Mouse (Mus musculus) MEL (cell line): ENCODE measurements at regions not wholly inside any gene's neighbourhood (a gene's known extent, or its start where the extent isn't known, plus 50 kb on each side); places are given as distances from the start of the nearest gene placed in this dataset.

Experiments used
- DNase-seq: peaks from one replicate; pipeline ENCODE4 v3.0.0; 2011; ENCODE audit warnings: low read depth, low spot score
- H3K27ac ChIP-seq: 2 replicates; pipeline ENCODE4 v1.5.1; 2012; ENCODE audit warnings: low read depth, mild to moderate bottlenecking, control low read depth, low read length, moderate library complexity; ENCODE audit not compliant: control insufficient read depth
- H3K27me3 ChIP-seq, 2 experiments: fragments of 150-350 bp in 1 of 2; sonication (generic) in 1 of 2; 2 replicates each; pipeline ENCODE4 v1.6.1; 2012; ENCODE audit warnings: low read length in 2 of 2, mild to moderate bottlenecking in 2 of 2, improper control_type of control experiment in 1 of 2, moderate library complexity in 1 of 2; ENCODE audit not compliant: insufficient read depth in 2 of 2, control insufficient read depth in 1 of 2
- H3K36me3 ChIP-seq, 2 experiments: 2 replicates each; pipeline ENCODE4 v1.6.1; 2012 to 2014; ENCODE audit warnings: low read length in 2 of 2, improper control_type of control experiment in 1 of 2, inconsistent platforms in 1 of 2, mild to moderate bottlenecking in 1 of 2; ENCODE audit not compliant: insufficient read depth in 2 of 2, control insufficient read depth in 1 of 2
- H3K4me1 ChIP-seq, 2 experiments: fragments of 150-350 bp in 1 of 2; sonication (generic) in 1 of 2; 2 replicates each; pipeline ENCODE4 v1.6.1; 2012; ENCODE audit warnings: low read length in 2 of 2, improper control_type of control experiment in 1 of 2, mild to moderate bottlenecking in 1 of 2; ENCODE audit not compliant: insufficient read depth in 2 of 2, control insufficient read depth in 1 of 2
- H3K4me3 ChIP-seq, 2 experiments: fragments of 150-350 bp in 1 of 2; sonication (generic) in 1 of 2; 2 replicates each; pipeline ENCODE4 v1.5.1; 2012; ENCODE audit warnings: low read depth in 2 of 2, low read length in 2 of 2, mild to moderate bottlenecking in 2 of 2, moderate library complexity in 2 of 2, control low read depth in 1 of 2, improper control_type of control experiment in 1 of 2; ENCODE audit not compliant: control insufficient read depth in 1 of 2, insufficient read depth in 1 of 2
- H3K79me2 ChIP-seq: 2 replicates; pipeline ENCODE4 v1.6.1; 2012; ENCODE audit warnings: mild to moderate bottlenecking, low read length, moderate library complexity; ENCODE audit not compliant: control insufficient read depth, poor library complexity, insufficient read depth
- H3K9ac ChIP-seq: 2 replicates; pipeline ENCODE4 v1.6.1; 2012; ENCODE audit warnings: low read depth, mild to moderate bottlenecking, control low read depth, low read length, moderate library complexity; ENCODE audit not compliant: control insufficient read depth, poor library complexity, severe bottlenecking
- H3K9me3 ChIP-seq: fragments of 150-350 bp; sonication (generic); replicated peaks from 2 replicates; pipeline ENCODE4 v1.6.1; 2012; ENCODE audit warnings: mild to moderate bottlenecking, low read length, improper control_type of control experiment, moderate library complexity; ENCODE audit not compliant: insufficient read depth
- BHLHE40 ChIP-seq: IDR thresholded peaks from 2 replicates; pipeline ENCODE4 v1.6.1; 2012; ENCODE audit warnings: low read depth, mild to moderate bottlenecking, inconsistent platforms, low read length, improper control_type of control experiment, borderline replicate concordance
- E2F4 ChIP-seq: IDR thresholded peaks from 2 replicates; pipeline ENCODE4 v1.6.1; 2011; ENCODE audit warnings: low read depth, low read length, improper control_type of control experiment, borderline replicate concordance
- EP300 ChIP-seq, 2 experiments: IDR thresholded peaks; 2 replicates each; pipeline ENCODE4 v1.6.1; 2011; ENCODE audit warnings: improper control_type of control experiment in 2 of 2, low read length in 2 of 2, low read depth in 1 of 2, mild to moderate bottlenecking in 1 of 2
- ETS1 ChIP-seq: IDR thresholded peaks from 2 replicates; pipeline ENCODE4 v1.6.1; 2012; ENCODE audit warnings: low read depth, mild to moderate bottlenecking, inconsistent platforms, low read length, improper control_type of control experiment, moderate library complexity
- GABPA ChIP-seq: IDR thresholded peaks from 2 replicates; pipeline ENCODE4 v1.6.1; 2012; ENCODE audit warnings: low read depth, mild to moderate bottlenecking, inconsistent platforms, low read length, improper control_type of control experiment, moderate library complexity
- GATA1 ChIP-seq: IDR thresholded peaks from 2 replicates; pipeline ENCODE4 v1.6.1; 2011; ENCODE audit warnings: low read depth, low read length, improper control_type of control experiment
- MXI1 ChIP-seq: IDR thresholded peaks from 2 replicates; pipeline ENCODE4 v1.6.1; 2011; ENCODE audit warnings: mild to moderate bottlenecking, low read depth, low read length, improper control_type of control experiment
- MYC ChIP-seq: IDR thresholded peaks from 2 replicates; pipeline ENCODE4 v1.6.1; 2011; ENCODE audit warnings: low read depth, mild to moderate bottlenecking, low read length, improper control_type of control experiment, moderate library complexity
- NRF1 ChIP-seq: IDR thresholded peaks from 2 replicates; pipeline ENCODE4 v1.6.1; 2014; ENCODE audit warnings: low read depth, mild to moderate bottlenecking, inconsistent platforms, low read length, improper control_type of control experiment, moderate library complexity; ENCODE audit not compliant: poor library complexity, insufficient read depth, severe bottlenecking
- SMC3 ChIP-seq: IDR thresholded peaks from 2 replicates; pipeline ENCODE4 v1.6.1; 2011; ENCODE audit warnings: low read depth, low read length, improper control_type of control experiment
- TCF12 ChIP-seq: IDR thresholded peaks from 2 replicates; pipeline ENCODE4 v1.6.1; 2014; ENCODE audit warnings: low read depth, mild to moderate bottlenecking, inconsistent platforms, low read length, improper control_type of control experiment, moderate library complexity
- ZKSCAN1 ChIP-seq: IDR thresholded peaks from 2 replicates; pipeline ENCODE4 v1.6.1; 2012; ENCODE audit warnings: low read depth, mild to moderate bottlenecking, inconsistent platforms, low read length, improper control_type of control experiment, moderate library complexity
- ZNF384 ChIP-seq: IDR thresholded peaks from 2 replicates; pipeline ENCODE4 v1.6.1; 2012; ENCODE audit warnings: low read depth, mild to moderate bottlenecking, inconsistent platforms, low read length, improper control_type of control experiment

GRCm38 (mm10) chr13:100950348-100951184 is 117.3 kb upstream of the Slc30a5 start:
- Histone ChIP-seq H3K4me3 (no peak overlapping the region), H3K79me2 (no peaks in the 10 kb centered on the region), H3K36me3 (peaks cover 0 to 2% of the 10 kb centered on the region in 2 experiments; a peak in 1 of 4 replicates), H3K27ac (no peak overlapping the region), H3K4me1 (peaks cover 2 to 9% of the 10 kb centered on the region in 2 experiments; a peak in 2 of 4 replicates), H3K27me3 (peaks cover 0 to 5% of the 10 kb centered on the region in 2 experiments; a peak in 2 of 4 replicates), H3K9ac (no peak overlapping the region), H3K9me3 (no peaks in the 10 kb centered on the region)
- no peak for TF ChIP-seq ZNF384
- no peak for TF ChIP-seq ZKSCAN1
- TF ChIP-seq GATA1: peak; percentile 71
- no peak for TF ChIP-seq SMC3
- TF ChIP-seq MXI1: no peak
- TF ChIP-seq EP300 (IDR thresholded peaks at IDR 0.05; ENCODE audit: low read depth in 1 of 2, low read length in 2 of 2): peak; percentile 14 to 51; a peak in 3 of 4 replicates
- TF ChIP-seq ETS1: peak; percentile 35; the same call in 1 of the 2 replicates
- peak; percentile 48 for DNase-seq

- no peaks in the 10 kb centered on the region for H3K36me3 ChIP-seq
- H3K4me3 ChIP-seq: no peak overlapping the region
- TF ChIP-seq NRF1 (no peak), E2F4 (no peak), MYC (no peak), TCF12 (no peak), GABPA (no peak), BHLHE40 (no peak)
- TF ChIP-seq, all 39 proteins: peak for 0
- H3K9me3 ChIP-seq: no peaks in the 10 kb centered on the region
- H3K27me3 ChIP-seq: no peaks in the 10 kb centered on the region
- no peak overlapping the region for H3K27ac ChIP-seq
- no peak for DNase-seq
- no peak overlapping the region for H3K9ac ChIP-seq
- no peaks in the 10 kb centered on the region for H3K4me1 ChIP-seq
- H3K79me2 ChIP-seq: no peaks in the 10 kb centered on the region
Observed at GRCm38 (mm10) chr13:100943206-100943848, 110.1 kb upstream of the Slc30a5 start.
